Mouse (Mus musculus): ENCODE data around the gene Chrd. TPM values are rescaled to one million over a fixed set of nuclear protein-coding genes. Genes with fewer than 3 reads are reported as not detected.

Gene Chrd
- polyA plus RNA-seq, 1 experiment, result 0.63 TPM

- Histone ChIP-seq H3K27ac (ENCODE audit: insufficient read depth, low read length) (no peak overlapping the region), H3K36me3 (ENCODE audit: control insufficient read depth, insufficient read depth, low read length) (no peaks in the 10 kb centered on the region), H3K4me3 (ENCODE audit: extremely low read depth, insufficient read depth, insufficient read length) (no peak overlapping the region), H3K27me3 (ENCODE audit: control insufficient read depth, insufficient read depth, low read length) (no peaks in the 10 kb centered on the region), H3K4me1 (ENCODE audit: control insufficient read depth, insufficient read depth, insufficient read length) (0 out of 2 replicates have a peak, but pooled peaks cover 4% of the 10 kb centered on the region)
- TF ChIP-seq POLR2A (IDR thresholded peaks at IDR 0.05; ENCODE audit: low read depth, low read length) (no peak), CTCF (IDR thresholded peaks at IDR 0.05; ENCODE audit: extremely low read depth, insufficient read depth, insufficient read length, insufficient replicate concordance) (no peak)
- DNase-seq (ENCODE audit: low read depth in 1 of 2, low spot score in 2 of 2), result no peak
- WGBS, result 94% methylated on average over 10 of the region's 10 CpGs
These were observed 29.9 kb upstream of the Chrd start for GRCm38 (mm10) chr16:20703071-20703470.

GRCm38 (mm10) chr16:20703699-20704400, 29.1 kb upstream of the Chrd start:
- no peak for DNase-seq (ENCODE audit: low read depth in 1 of 2, low spot score in 2 of 2)
- Histone ChIP-seq H3K4me1 (ENCODE audit: control insufficient read depth, insufficient read depth, insufficient read length) (0 out of 2 replicates have a peak, but pooled peaks cover 4% of the 10 kb centered on the region), H3K27me3 (ENCODE audit: control insufficient read depth, insufficient read depth, low read length) (no peaks in the 10 kb centered on the region), H3K36me3 (ENCODE audit: control insufficient read depth, insufficient read depth, low read length) (no peaks in the 10 kb centered on the region), H3K4me3 (ENCODE audit: extremely low read depth, insufficient read depth, insufficient read length) (no peak overlapping the region), H3K27ac (ENCODE audit: insufficient read depth, low read length) (no peak overlapping the region)
- 81% methylated on average over 6 of the region's 6 CpGs for WGBS
- TF ChIP-seq CTCF (IDR thresholded peaks at IDR 0.05; ENCODE audit: extremely low read depth, insufficient read depth, insufficient read length, insufficient replicate concordance), result no peak
- no peak for TF ChIP-seq POLR2A (IDR thresholded peaks at IDR 0.05; ENCODE audit: low read depth, low read length)

- H3K36me3 ChIP-seq (ENCODE audit: control insufficient read depth, insufficient read depth, low read length), result no peaks in the 10 kb centered on the region
- no peak for TF ChIP-seq POLR2A (IDR thresholded peaks at IDR 0.05; ENCODE audit: low read depth, low read length)
- TF ChIP-seq CTCF (IDR thresholded peaks at IDR 0.05; ENCODE audit: extremely low read depth, insufficient read depth, insufficient read length, insufficient replicate concordance), result no peak
- no peak overlapping the region for H3K27ac ChIP-seq (ENCODE audit: insufficient read depth, low read length)
- H3K27me3 ChIP-seq (ENCODE audit: control insufficient read depth, insufficient read depth, low read length), result no peaks in the 10 kb centered on the region
- 0 out of 2 replicates have a peak, but pooled peaks cover 4% of the 10 kb centered on the region for H3K4me1 ChIP-seq (ENCODE audit: control insufficient read depth, insufficient read depth, insufficient read length)
- no peak for DNase-seq (ENCODE audit: low read depth in 1 of 2, low spot score in 2 of 2)
- 54% methylated on average over 3 of the region's 3 CpGs for WGBS
- no peak overlapping the region for H3K4me3 ChIP-seq (ENCODE audit: extremely low read depth, insufficient read depth, insufficient read length)
These were observed 27.1 kb upstream of the Chrd start for GRCm38 (mm10) chr16:20705786-20706185.

GRCm38 (mm10) chr16:20706407-20707055, 26.4 kb upstream of the Chrd start:
- DNase-seq (ENCODE audit: low read depth in 1 of 2, low spot score in 2 of 2), result no peak
- TF ChIP-seq POLR2A (IDR thresholded peaks at IDR 0.05; ENCODE audit: low read depth, low read length), result no peak
- no peak for TF ChIP-seq CTCF (IDR thresholded peaks at IDR 0.05; ENCODE audit: extremely low read depth, insufficient read depth, insufficient read length, insufficient replicate concordance)
- no peaks in the 10 kb centered on the region for H3K36me3 ChIP-seq (ENCODE audit: control insufficient read depth, insufficient read depth, low read length)
- no peak overlapping the region for H3K27ac ChIP-seq (ENCODE audit: insufficient read depth, low read length)
- H3K4me3 ChIP-seq (ENCODE audit: extremely low read depth, insufficient read depth, insufficient read length), result no peak overlapping the region
- 0 out of 2 replicates have a peak, but pooled peaks cover 4% of the 10 kb centered on the region for H3K4me1 ChIP-seq (ENCODE audit: control insufficient read depth, insufficient read depth, insufficient read length)
- H3K27me3 ChIP-seq (ENCODE audit: control insufficient read depth, insufficient read depth, low read length), result no peaks in the 10 kb centered on the region
- WGBS, result 94% methylated on average over 2 of the region's 2 CpGs

- H3K36me3 ChIP-seq (ENCODE audit: control insufficient read depth, insufficient read depth, low read length), result no peaks in the 10 kb centered on the region
- TF ChIP-seq CTCF (IDR thresholded peaks at IDR 0.05; ENCODE audit: extremely low read depth, insufficient read depth, insufficient read length, insufficient replicate concordance) (no peak), POLR2A (IDR thresholded peaks at IDR 0.05; ENCODE audit: low read depth, low read length) (no peak)
- H3K27ac ChIP-seq (ENCODE audit: insufficient read depth, low read length), result no peak overlapping the region
- 94% methylated on average over 21 of the region's 21 CpGs for WGBS
- H3K4me1 ChIP-seq (ENCODE audit: control insufficient read depth, insufficient read depth, insufficient read length), result no peaks in the 10 kb centered on the region
- DNase-seq (ENCODE audit: low read depth in 1 of 2, low spot score in 2 of 2), result no peak
- H3K27me3 ChIP-seq (ENCODE audit: control insufficient read depth, insufficient read depth, low read length), result no peaks in the 10 kb centered on the region
- H3K4me3 ChIP-seq (ENCODE audit: extremely low read depth, insufficient read depth, insufficient read length), result no peak overlapping the region
These were observed 24.5 kb upstream of the Chrd start for GRCm38 (mm10) chr16:20708220-20708938.

GRCm38 (mm10) chr16:20708939-20709734, 23.8 kb upstream of the Chrd start:
- H3K27ac ChIP-seq (ENCODE audit: insufficient read depth, low read length), result no peak overlapping the region
- DNase-seq (ENCODE audit: low read depth in 1 of 2, low spot score in 2 of 2), result peak in 1 of 2 experiments; percentile 38
- no peak overlapping the region for H3K4me3 ChIP-seq (ENCODE audit: extremely low read depth, insufficient read depth, insufficient read length)
- WGBS, result 83% methylated on average over 19 of the region's 19 CpGs
- TF ChIP-seq POLR2A (IDR thresholded peaks at IDR 0.05; ENCODE audit: low read depth, low read length) (no peak), CTCF (IDR thresholded peaks at IDR 0.05; ENCODE audit: extremely low read depth, insufficient read depth, insufficient read length, insufficient replicate concordance) (peak; percentile 73; the same call in 1 of the 2 replicates)
- no peaks in the 10 kb centered on the region for H3K36me3 ChIP-seq (ENCODE audit: control insufficient read depth, insufficient read depth, low read length)
- H3K27me3 ChIP-seq (ENCODE audit: control insufficient read depth, insufficient read depth, low read length), result no peaks in the 10 kb centered on the region
- H3K4me1 ChIP-seq (ENCODE audit: control insufficient read depth, insufficient read depth, insufficient read length), result no peaks in the 10 kb centered on the region

All from spleen, adult 2 months (tissue).